Mouse (Mus musculus) left cerebral cortex, postnatal 10 days (tissue): ENCODE results near the gene Hist1h2ab. TPM values are rescaled to one million over a fixed set of nuclear protein-coding genes. Genes with fewer than 3 reads are reported as not detected.
"Not testable (repeated sequence)": the region's sequence is repeated elsewhere in the genome, so short reads cannot be mapped to it uniquely, and the experiment has no call there.

Source experiments
- DNase-seq, 2 experiments: peaks; one replicate each; pipeline ENCODE4 v3.0.0; 2021 to 2022; ENCODE audit warnings: low spot score in 2 of 2, mixed read lengths in 1 of 2; ENCODE audit errors: extremely low spot score in 1 of 2
- intact Hi-C: fragments of 180-260 bp; cut with DNase I; formaldehyde crosslinking; loops from one replicate; pipeline ENCODE4 v1.15.1; 2025
- total RNA-seq, 2 experiments: library from RNA; stranded (reverse); gene quantifications; 2 replicates each; pipeline ENCODE4 v1.2.3; 2021

Hist1h2ab gene
- total RNA-seq, 2 experiments from 2014 or later = 43.9 to 44.2 TPM

DNA sequence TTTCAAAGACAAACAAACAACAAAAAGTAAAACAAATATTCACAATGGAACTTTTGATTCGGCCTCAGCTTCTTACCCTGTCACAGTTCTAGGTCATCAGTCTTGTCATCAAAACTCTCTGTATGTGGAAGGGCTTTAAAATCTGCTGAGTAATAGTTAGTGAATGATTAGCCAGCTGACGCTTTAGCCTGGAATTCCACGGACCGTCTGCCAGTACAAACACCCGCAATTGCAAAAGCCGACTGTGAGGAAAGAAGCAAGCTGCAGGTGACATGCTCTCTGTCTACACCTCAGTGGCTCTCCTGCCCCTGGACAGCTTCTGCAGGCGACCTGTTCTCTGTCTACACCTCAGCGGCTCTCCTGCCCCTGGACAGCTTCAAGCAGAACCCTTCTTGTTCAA, 20.4 kb upstream of the Hist1h2ab start:
- no peak for DNase-seq
- intact Hi-C loops = loop anchor here (10.0 kb wide), 1 partner anchor 1686 kb away; the partner anchor contains the start of genes Hist1h2ag, Hist1h2bj and Hist1h4i

DNA sequence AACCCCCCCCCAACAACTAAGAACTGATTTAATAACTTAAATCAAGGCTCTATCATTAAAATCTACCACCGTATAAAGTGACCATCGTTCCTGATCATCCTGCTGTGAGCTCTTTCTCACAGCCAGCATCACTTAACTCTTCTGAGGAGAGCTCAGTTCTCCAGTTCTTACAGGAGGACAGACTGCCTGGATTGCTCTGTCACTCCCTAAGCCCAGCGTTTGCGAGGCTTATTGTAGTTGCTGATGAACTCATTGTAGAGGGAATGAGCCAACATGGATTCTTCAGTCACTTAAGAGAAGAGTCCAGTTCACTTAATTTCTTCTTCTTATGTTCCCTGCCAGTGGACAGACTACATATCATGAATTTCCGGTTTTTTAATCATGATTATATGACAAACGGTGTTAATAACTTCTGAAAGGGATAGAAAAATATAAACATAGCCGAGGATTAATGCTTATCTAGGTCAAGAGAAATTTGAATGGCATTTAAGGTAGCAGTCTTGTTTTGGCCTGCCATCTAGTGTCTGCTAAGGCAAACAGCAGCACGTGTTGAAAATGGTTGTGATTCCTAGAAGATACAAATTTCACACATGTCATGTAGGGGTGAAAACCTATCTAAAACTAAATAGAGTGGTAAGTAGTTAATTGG, 18.6 kb upstream of the Hist1h2ab start:
- no peak for DNase-seq
- intact Hi-C loops = loop anchor here (1.0 to 10.0 kb wide), 2 partner anchors 31 to 1687 kb away; partner anchors contain the start of genes Hist1h2ag, Hist1h2bj and Hist1h4i

DNA sequence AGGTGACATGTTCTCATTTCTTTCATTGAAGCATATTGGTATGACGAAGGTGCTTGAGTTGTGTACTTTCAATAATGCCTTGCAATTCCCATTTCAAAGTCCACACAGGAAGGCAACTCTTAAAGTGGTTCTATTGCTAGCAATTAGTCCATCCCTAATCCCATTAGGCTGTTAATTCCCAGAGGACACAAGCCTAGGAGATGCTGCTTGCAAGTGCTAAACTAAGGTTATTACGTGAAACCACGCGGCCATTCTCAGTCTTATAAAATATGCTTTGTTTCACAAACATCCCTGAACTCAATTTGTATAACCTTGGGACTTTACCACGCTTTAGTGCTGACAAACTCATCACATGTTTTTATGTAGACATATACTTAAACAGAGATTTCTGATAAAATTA, 13.8 kb upstream of the Hist1h2ab start:
- intact Hi-C loops = loop anchor here (5.0 to 10.0 kb wide), 2 partner anchors 155 to 1692 kb away; partner anchors contain the start of genes Hist1h2ag, Hist1h2bj, Hist1h4d and Hist1h4i
- no peak for DNase-seq

DNA sequence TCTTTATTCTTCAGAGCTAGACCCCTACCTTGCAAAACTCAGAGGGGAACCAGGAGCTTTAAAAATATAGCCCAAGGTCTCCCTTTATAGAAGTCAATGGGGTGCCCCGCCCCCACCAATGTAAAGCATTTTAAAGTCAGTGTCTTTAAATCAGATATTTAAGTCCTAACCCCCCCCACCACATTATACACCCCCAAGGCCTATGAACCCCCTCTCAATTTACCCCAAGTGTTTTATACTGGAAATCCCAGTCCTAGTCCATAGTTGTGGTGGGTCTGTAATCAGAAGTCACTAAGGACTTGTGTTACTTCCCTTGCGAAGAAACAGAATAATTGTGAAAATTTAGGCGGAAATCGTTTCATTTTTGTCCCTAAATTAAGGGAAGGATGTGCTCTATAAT, 12.9 kb upstream of the Hist1h2ab start:
- peak in 1 of 2 experiments; percentile 33 for DNase-seq
- intact Hi-C loops = loop anchor here (2.0 to 10.0 kb wide), 3 partner anchors 39 to 1693 kb away; partner anchors contain the start of genes Hist1h2ag, Hist1h2bj, Hist1h4c and Hist1h4d

DNA sequence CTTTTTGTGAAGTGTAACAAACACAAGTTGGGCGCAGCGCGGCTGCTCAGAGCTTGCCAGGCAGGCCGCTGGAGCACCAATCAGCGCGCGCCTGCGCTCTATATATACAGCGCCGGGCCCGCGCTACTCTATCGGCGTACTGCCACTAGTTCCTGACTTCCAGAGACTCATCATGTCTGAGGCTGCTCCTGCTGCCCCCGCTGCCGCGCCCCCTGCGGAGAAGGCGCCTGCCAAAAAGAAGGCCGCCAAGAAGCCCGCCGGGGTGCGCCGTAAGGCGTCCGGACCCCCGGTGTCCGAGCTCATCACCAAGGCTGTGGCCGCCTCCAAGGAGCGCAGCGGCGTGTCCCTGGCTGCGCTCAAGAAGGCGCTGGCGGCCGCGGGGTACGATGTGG, 12.3 kb upstream of the Hist1h2ab start, which contains the start of gene Hist1h1c:
Gene Hist1h1c (plus strand): TSS at position 132 of the 392 bp plus-strand sequence.
- intact Hi-C loops = loop anchor here (2.0 to 10.0 kb wide), 3 partner anchors 40 to 1694 kb away; partner anchors contain the start of genes Hist1h2ag, Hist1h2bj, Hist1h4c and Hist1h4d
- peak; percentile 84 to 94 for DNase-seq

DNA sequence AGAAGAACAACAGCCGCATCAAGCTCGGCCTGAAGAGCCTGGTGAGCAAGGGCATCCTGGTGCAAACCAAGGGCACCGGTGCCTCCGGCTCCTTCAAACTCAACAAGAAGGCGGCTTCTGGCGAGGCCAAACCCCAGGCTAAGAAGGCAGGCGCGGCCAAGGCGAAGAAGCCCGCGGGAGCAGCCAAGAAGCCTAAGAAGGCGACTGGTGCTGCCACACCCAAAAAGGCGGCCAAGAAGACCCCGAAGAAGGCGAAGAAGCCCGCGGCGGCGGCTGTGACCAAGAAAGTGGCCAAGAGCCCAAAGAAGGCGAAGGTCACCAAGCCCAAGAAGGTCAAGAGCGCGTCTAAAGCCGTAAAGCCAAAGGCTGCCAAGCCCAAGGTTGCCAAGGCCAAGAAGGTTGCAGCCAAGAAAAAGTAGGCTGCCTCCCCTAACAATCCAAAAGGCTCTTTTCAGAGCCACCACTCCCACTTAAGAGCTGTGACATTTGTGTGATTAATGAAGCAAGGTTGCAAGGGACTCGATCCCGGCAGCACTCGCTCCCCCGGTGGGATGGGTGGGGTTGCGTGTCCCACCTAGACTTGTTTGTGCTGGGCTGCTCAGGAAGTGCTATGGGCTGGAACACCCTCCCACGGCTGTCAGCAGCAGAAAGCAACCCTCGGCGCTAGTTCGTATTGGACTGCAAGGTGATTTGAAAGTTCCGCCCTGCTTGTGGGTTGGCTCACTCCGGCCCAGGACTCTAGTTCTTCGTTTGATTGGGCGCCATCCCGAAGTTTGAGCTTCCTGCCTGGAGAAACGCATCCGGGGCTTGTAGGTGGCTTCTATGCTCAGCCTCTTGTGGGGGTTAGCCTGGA, 11.6 kb upstream of the Hist1h2ab start:
- intact Hi-C loops = loop anchor here (2.0 to 10.0 kb wide), 3 partner anchors 40 to 1694 kb away; partner anchors contain the start of genes Hist1h2ag, Hist1h2bj, Hist1h4c and Hist1h4d

DNA sequence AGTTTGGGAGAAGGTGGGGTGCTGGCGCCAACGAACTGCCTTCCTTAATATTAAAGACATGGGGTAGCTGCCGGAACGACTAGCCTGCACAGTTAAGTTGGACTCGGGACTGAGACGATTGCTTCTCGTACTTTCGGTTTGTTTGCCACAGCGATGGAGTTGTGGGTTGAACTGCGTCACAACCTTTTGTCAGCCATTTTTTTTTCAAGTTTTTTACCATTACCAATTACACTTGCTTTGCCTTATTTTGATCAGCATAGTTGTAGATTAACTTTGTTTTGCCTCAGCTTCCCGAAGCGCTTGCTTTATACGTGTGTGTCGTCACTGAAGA, 11.0 kb upstream of the Hist1h2ab start:
- intact Hi-C loops = loop anchor here (2.0 to 10.0 kb wide), 3 partner anchors 41 to 1695 kb away; partner anchors contain the start of genes Hist1h2ag, Hist1h2bj, Hist1h4c and Hist1h4d
- no peak for DNase-seq

More for the DNA sequence above, 11.6 kb upstream of the Hist1h2ab start:
- peak; percentile 94 to 96 for DNase-seq

DNA sequence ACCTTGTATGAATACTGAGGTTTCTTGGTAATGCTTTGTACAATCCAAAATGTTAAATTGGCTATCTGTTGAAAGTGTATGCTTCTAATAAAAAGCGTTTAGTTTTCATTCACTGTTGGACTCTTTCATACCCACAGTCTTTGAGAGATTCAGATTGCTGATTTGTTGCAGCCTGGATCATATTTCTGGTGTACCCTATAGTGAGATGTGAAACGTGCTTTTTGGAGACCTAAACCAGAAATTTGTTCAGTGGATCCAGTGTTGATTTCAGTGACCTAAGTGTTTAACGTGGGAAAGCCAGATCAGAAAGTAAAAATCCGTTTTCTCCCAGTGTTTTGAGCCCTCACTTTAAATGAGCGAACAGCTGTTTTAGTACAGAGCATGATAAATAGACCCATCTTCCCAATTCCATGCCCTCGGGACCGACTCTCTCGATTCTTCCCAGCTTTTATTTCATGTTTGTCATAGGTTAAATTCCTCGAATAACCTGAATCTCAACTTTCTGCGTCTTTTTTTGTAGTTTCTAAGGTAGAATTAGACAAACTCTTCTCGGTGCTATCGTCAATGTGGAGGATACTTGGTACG, 10.6 kb upstream of the Hist1h2ab start:
- intact Hi-C loops = no loop called here
- DNase-seq = no peak

- intact Hi-C loops = no loop called here
Observed at GRCm38 (mm10) chr13:23740910-23741309, 10.0 kb upstream of the Hist1h2ab start.

DNA sequence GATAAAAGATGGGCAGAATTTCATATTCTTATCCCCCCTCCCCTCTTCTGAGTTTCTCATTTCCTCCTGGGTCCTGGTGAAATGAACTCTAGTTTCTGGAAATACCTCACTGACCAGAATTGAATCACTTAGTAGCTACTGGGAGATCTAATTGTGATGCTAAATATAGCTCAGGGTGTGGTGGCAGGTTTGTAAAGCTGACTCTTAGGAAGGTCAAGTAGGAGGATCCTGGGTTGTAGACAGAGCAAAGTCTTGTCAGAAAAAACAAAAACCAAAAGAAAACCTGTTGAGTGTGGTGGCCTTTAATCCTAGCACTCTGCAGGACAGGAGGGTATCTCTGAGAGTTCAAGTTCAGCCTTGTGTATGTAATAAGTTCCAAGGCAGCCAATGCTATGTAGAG, 8.9 kb upstream of the Hist1h2ab start:
- intact Hi-C loops = no loop called here
- DNase-seq = no peak

More at GRCm38 (mm10) chr13:23740910-23741309, 10.0 kb upstream of the Hist1h2ab start:
- no peak for DNase-seq

DNA sequence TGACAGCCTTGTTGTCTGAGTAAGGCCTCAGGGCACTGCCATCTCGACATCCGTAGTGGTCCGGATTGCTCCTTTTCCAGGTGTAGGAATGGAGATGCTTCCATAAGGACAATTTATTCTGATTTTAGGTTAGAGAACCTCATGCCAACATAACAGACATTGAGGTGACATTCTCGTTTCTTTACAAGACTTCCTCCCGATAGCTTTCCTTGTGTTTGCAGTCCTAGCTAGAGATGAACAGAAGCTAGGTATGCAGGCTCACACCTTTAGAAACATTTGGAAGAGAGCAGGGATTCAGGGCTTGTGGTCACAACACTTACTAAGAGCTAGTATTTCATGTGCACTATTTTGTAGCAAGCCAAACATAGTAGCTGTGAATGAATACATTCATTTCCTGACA, 7.7 kb upstream of the Hist1h2ab start:
- no peak for DNase-seq
- intact Hi-C loops = no loop called here

GRCm38 (mm10) chr13:23743963-23744362, 7.0 kb upstream of the Hist1h2ab start:
- no peak for DNase-seq
- intact Hi-C loops = no loop called here

- intact Hi-C loops = no loop called here
- DNase-seq = no peak
Observed at GRCm38 (mm10) chr13:23744421-23745380, 6.2 kb upstream of the Hist1h2ab start.

DNA sequence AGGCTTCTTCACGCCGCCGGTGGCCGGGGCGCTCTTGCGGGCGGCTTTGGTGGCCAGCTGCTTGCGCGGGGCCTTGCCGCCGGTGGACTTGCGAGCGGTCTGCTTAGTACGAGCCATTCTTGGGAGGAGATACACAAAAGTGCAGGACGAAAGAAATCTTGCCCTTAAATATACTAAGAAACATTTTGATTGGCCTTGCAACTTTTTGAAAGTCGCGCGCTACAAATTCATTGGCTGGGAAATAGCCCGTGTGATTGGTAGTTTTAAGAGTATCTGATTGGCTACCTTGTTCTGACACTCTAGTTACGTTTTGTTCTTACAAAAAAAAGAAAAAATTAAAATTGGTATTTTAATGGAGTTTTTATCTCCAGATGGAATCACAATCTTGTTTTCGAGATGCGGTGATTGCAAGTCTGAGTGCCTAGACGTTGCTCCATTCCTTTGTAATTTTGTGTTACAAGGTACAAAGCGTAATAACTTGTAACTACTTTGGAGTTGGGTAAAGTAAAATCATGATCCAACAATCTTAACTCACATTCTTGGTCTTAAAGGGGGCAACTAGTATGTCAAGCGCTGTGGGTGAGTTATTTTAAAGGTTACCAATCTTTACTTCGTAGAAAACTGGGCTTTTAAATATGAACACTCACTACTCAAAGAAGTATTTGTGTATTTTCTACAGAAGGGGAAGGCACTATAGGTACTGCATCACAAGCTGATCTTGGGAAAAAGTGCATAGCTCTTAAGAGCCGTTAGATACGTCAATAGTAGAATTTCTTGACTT, 5.4 kb upstream of the Hist1h2ab start, which contains the start of gene Hist1h3c:
Gene Hist1h3c (minus strand): TSS at position 222 of the 781 bp plus-strand sequence.
- intact Hi-C loops = no loop called here
- peak; percentile 88 to 92 for DNase-seq

DNA sequence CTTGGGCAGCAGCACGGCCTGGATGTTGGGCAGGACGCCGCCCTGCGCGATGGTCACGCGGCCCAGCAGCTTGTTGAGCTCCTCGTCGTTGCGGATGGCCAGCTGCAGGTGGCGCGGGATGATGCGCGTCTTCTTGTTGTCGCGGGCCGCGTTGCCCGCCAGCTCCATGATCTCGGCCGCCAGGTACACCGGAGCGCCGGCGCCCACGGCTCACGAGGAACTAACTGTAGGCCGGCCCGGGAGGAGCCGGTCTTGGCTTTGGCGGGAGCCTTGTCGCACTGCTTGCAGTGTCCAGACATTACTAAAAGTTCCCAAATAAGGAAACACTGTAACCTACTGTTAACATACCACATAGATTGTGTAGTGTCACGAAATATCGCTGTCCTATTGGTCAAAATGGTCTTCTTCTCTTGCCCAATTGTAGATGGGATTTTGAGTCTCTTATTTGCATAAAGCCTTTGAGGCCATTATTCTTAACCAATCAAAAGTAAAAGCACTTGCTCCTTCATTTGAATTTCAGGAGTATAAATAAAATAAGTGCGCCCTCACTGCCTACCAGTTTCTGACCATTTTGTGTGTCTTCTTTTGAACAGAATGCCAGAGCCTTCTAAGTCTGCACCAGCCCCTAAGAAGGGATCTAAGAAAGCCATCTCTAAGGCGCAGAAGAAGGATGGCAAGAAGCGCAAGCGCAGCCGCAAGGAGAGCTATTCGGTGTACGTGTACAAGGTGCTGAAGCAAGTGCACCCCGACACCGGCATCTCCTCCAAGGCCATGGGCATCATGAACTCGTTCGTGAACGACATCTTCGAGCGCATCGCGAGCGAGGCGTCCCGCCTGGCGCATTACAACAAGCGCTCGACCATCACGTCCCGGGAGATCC, 4.5 kb upstream of the Hist1h2ab start, which contains the start of gene Hist1h2bb:
Gene Hist1h2bb (plus strand): TSS at position 534 of the 880 bp plus-strand sequence.
- intact Hi-C loops = not testable (repeated sequence)
- DNase-seq = peak; percentile 72 to 85
